Mouse (Mus musculus) limb, embryonic 12.5 days (tissue): ENCODE results near the gene Arpc5. TPM values are rescaled to one million over a fixed set of nuclear protein-coding genes. Genes with fewer than 3 reads are reported as not detected.
"Not testable (repeated sequence)": the region's sequence is repeated elsewhere in the genome, so short reads cannot be mapped to it uniquely, and the experiment has no call there.

ENCODE experiments used
- ATAC-seq: fragments of 200-750 bp; cut with Nextera tagmentation; 2 replicates; pipeline ENCODE4 v1.8.0; 2017; ENCODE audit warnings: low read depth, moderate TSS enrichment; ENCODE audit not compliant: insufficient number of reproducible peaks, insufficient read depth, low FRiP score, low TSS enrichment
- H3K27ac ChIP-seq: fragments of 300-500 bp; sonication (generic); 2 replicates; pipeline ENCODE4 v1.5.1; 2016; ENCODE audit warnings: mild to moderate bottlenecking, moderate library complexity
- H3K27me3 ChIP-seq: fragments of 300-500 bp; sonication (generic); 2 replicates; pipeline ENCODE4 v1.6.1; 2016; ENCODE audit warnings: mild to moderate bottlenecking, moderate library complexity
- H3K36me3 ChIP-seq: fragments of 300-500 bp; sonication (generic); 2 replicates; pipeline ENCODE4 v1.6.1; 2016; ENCODE audit warnings: mild to moderate bottlenecking, moderate library complexity
- H3K4me1 ChIP-seq: fragments of 300-500 bp; sonication (generic); replicated peaks from 2 replicates; pipeline ENCODE4 v1.6.1; 2016
- H3K4me2 ChIP-seq: fragments of 300-500 bp; sonication (generic); 2 replicates; pipeline ENCODE4 v1.6.1; 2016; ENCODE audit warnings: mild to moderate bottlenecking, moderate library complexity
- H3K4me3 ChIP-seq: fragments of 300-500 bp; sonication (generic); replicated peaks from 2 replicates; pipeline ENCODE4 v1.5.1; 2016; ENCODE audit warnings: mild to moderate bottlenecking
- H3K9ac ChIP-seq: fragments of 300-500 bp; sonication (generic); replicated peaks from 2 replicates; pipeline ENCODE4 v1.6.1; 2016; ENCODE audit warnings: mild to moderate bottlenecking, moderate library complexity
- H3K9me3 ChIP-seq: fragments of 300-500 bp; sonication (generic); 2 replicates; pipeline ENCODE4 v1.6.1; 2016; ENCODE audit warnings: mild to moderate bottlenecking, moderate library complexity
- WGBS: fragments of 180-500 bp; shearing (Covaris S2); methylation state at CpG from one replicate; pipeline ENCODE4 v1.1.7; 2016; 5-methylcytosine and 5-hydroxymethylcytosine counted together
- polyA plus RNA-seq: library from polyadenylated mRNA; unstranded; fragments of >200 nt; fragmentation: Nextera tagmentation; extraction: Ambion mirVana; gene quantifications from 2 replicates; pipeline ENCODE4 v1.2.1, GENCODE M21; 2016

Arpc5 gene
- polyA plus RNA-seq, 1 experiment from 2014 or later: 174 TPM

GRCm38 (mm10) chr1:152784620-152785019 is 18.3 kb downstream of the Arpc5 start:
- no peaks in the 10 kb centered on the region; the same call in 1 of the 2 replicates for H3K4me1 ChIP-seq
- no peak overlapping the region for H3K9ac ChIP-seq
- no peaks in the 10 kb centered on the region for H3K9me3 ChIP-seq
- no peak overlapping the region for H3K4me2 ChIP-seq
- no peaks in the 10 kb centered on the region for H3K36me3 ChIP-seq
- WGBS: 97% methylated on average over 8 of the region's 8 CpGs
- ATAC-seq: no peak
- no peak overlapping the region for H3K4me3 ChIP-seq
- no peak overlapping the region for H3K27ac ChIP-seq
- no peaks in the 10 kb centered on the region for H3K27me3 ChIP-seq

- not testable (repeated sequence) for H3K4me1 ChIP-seq, H3K27me3 ChIP-seq, ATAC-seq, H3K4me2 ChIP-seq, H3K9me3 ChIP-seq, H3K9ac ChIP-seq, H3K36me3 ChIP-seq, H3K4me3 ChIP-seq, H3K27ac ChIP-seq
- 84% methylated on average over 3 of the region's 3 CpGs for WGBS
Measured at GRCm38 (mm10) chr1:152785446-152785845, 19.1 kb downstream of the Arpc5 start.

- Histone ChIP-seq H3K27ac (no peak overlapping the region), H3K4me2 (no peak overlapping the region), H3K36me3 (no peaks in the 10 kb centered on the region), H3K9ac (no peak overlapping the region), H3K27me3 (no peaks in the 10 kb centered on the region), H3K9me3 (no peaks in the 10 kb centered on the region), H3K4me1 (peaks cover 13% of the 10 kb centered on the region), H3K4me3 (no peak overlapping the region)
- no peak for ATAC-seq
- WGBS: 90% methylated on average over 4 of the region's 4 CpGs
Measured at GRCm38 (mm10) chr1:152786953-152787352, 20.6 kb downstream of the Arpc5 start.

GRCm38 (mm10) chr1:152788121-152788660 is 21.8 kb downstream of the Arpc5 start:
- H3K27me3 ChIP-seq: no peaks in the 10 kb centered on the region
- no peak overlapping the region for H3K4me2 ChIP-seq
- no peak for ATAC-seq
- peaks cover 21% of the 10 kb centered on the region for H3K4me1 ChIP-seq
- no peak overlapping the region for H3K9ac ChIP-seq
- 36% methylated on average over 4 of the region's 4 CpGs for WGBS
- H3K4me3 ChIP-seq: no peak overlapping the region
- no peak overlapping the region for H3K27ac ChIP-seq
- H3K9me3 ChIP-seq: no peaks in the 10 kb centered on the region
- no peaks in the 10 kb centered on the region for H3K36me3 ChIP-seq

- no peaks in the 10 kb centered on the region for H3K27me3 ChIP-seq
- H3K9ac ChIP-seq: no peak overlapping the region
- H3K27ac ChIP-seq: no peak overlapping the region
- peak overlapping the region; percentile 32 for H3K4me2 ChIP-seq
- no peaks in the 10 kb centered on the region for H3K36me3 ChIP-seq
- H3K4me1 ChIP-seq: peaks cover 29% of the 10 kb centered on the region
- H3K4me3 ChIP-seq: no peak overlapping the region
- WGBS: 16% methylated on average over 12 of the region's 12 CpGs
- no peaks in the 10 kb centered on the region for H3K9me3 ChIP-seq
- peak; percentile 46 for ATAC-seq
Measured at GRCm38 (mm10) chr1:152790254-152790653, 23.9 kb downstream of the Arpc5 start.

GRCm38 (mm10) chr1:152790821-152791220 is 24.5 kb downstream of the Arpc5 start:
- 0 out of 2 replicates have a peak, but pooled peaks have one; percentile 13 for ATAC-seq
- H3K9ac ChIP-seq: no peak overlapping the region
- no peaks in the 10 kb centered on the region for H3K36me3 ChIP-seq
- H3K27me3 ChIP-seq: no peaks in the 10 kb centered on the region; the same call in 1 of the 2 replicates
- no peak overlapping the region for H3K4me3 ChIP-seq
- no peaks in the 10 kb centered on the region for H3K9me3 ChIP-seq
- peak overlapping the region; percentile 32 for H3K4me2 ChIP-seq
- H3K4me1 ChIP-seq: peaks cover 29% of the 10 kb centered on the region
- 11% methylated on average over 6 of the region's 6 CpGs for WGBS
- no peak overlapping the region for H3K27ac ChIP-seq

GRCm38 (mm10) chr1:152791269-152791668 is 24.9 kb downstream of the Arpc5 start:
- H3K4me2 ChIP-seq: no peak overlapping the region
- H3K9me3 ChIP-seq: no peaks in the 10 kb centered on the region
- 0 out of 2 replicates have a peak overlapping the region, but pooled peaks have one; percentile 8 for H3K27ac ChIP-seq
- peaks cover 29% of the 10 kb centered on the region for H3K4me1 ChIP-seq
- H3K9ac ChIP-seq: no peak overlapping the region
- no peaks in the 10 kb centered on the region for H3K36me3 ChIP-seq
- 17% methylated on average over 4 of the region's 4 CpGs for WGBS
- H3K27me3 ChIP-seq: no peaks in the 10 kb centered on the region; the same call in 1 of the 2 replicates
- ATAC-seq: no peak
- H3K4me3 ChIP-seq: no peak overlapping the region

- Histone ChIP-seq H3K4me1 (peaks cover 29% of the 10 kb centered on the region), H3K9me3 (no peaks in the 10 kb centered on the region), H3K9ac (no peak overlapping the region), H3K27me3 (no peaks in the 10 kb centered on the region; the same call in 1 of the 2 replicates), H3K36me3 (no peaks in the 10 kb centered on the region), H3K4me3 (no peak overlapping the region), H3K4me2 (0 out of 2 replicates have a peak overlapping the region, but pooled peaks have one; percentile 6), H3K27ac (peak overlapping the region; percentile 76)
- no peak for ATAC-seq
- 51% methylated on average over 12 of the region's 12 CpGs for WGBS
Measured at GRCm38 (mm10) chr1:152792736-152793494, 26.6 kb downstream of the Arpc5 start.

- H3K27ac ChIP-seq: peak overlapping the region; percentile 76
Measured at GRCm38 (mm10) chr1:152793495-152794130, 27.3 kb downstream of the Arpc5 start.

GRCm38 (mm10) chr1:152795688-152796255 is 29.4 kb downstream of the Arpc5 start:
- Histone ChIP-seq H3K4me3 (no peak overlapping the region), H3K27ac (no peak overlapping the region), H3K9ac (no peak overlapping the region), H3K9me3 (no peaks in the 10 kb centered on the region), H3K27me3 (no peaks in the 10 kb centered on the region; the same call in 1 of the 2 replicates), H3K36me3 (no peaks in the 10 kb centered on the region), H3K4me2 (no peak overlapping the region), H3K4me1 (peaks cover 27% of the 10 kb centered on the region)
- ATAC-seq: no peak
- WGBS: 78% methylated on average over 8 of the region's 8 CpGs

More at GRCm38 (mm10) chr1:152793495-152794130, 27.3 kb downstream of the Arpc5 start:
- Histone ChIP-seq H3K27me3 (no peaks in the 10 kb centered on the region; the same call in 1 of the 2 replicates), H3K9me3 (no peaks in the 10 kb centered on the region), H3K4me1 (peaks cover 29% of the 10 kb centered on the region), H3K4me3 (no peak overlapping the region), H3K4me2 (no peak overlapping the region), H3K9ac (no peak overlapping the region), H3K36me3 (no peaks in the 10 kb centered on the region)
- WGBS: 65% methylated on average over 6 of the region's 6 CpGs
- ATAC-seq: no peak

- Histone ChIP-seq H3K4me2 (no peak overlapping the region), H3K4me3 (no peak overlapping the region), H3K9ac (no peak overlapping the region), H3K4me1 (peaks cover 20% of the 10 kb centered on the region), H3K36me3 (no peaks in the 10 kb centered on the region), H3K9me3 (no peaks in the 10 kb centered on the region), H3K27ac (no peak overlapping the region), H3K27me3 (no peaks in the 10 kb centered on the region; the same call in 1 of the 2 replicates)
- WGBS: 79% methylated on average over 8 of the region's 8 CpGs
- no peak for ATAC-seq
Measured at GRCm38 (mm10) chr1:152796683-152797263, 30.4 kb downstream of the Arpc5 start.
